Mouse (Mus musculus) gastrocnemius, postnatal 4 days (tissue): ENCODE measurements around the gene Spn. TPM values are rescaled to one million over a fixed set of nuclear protein-coding genes. Genes with fewer than 3 reads are reported as not detected.

Source experiments
- DNase-seq, 2 experiments: peaks; one replicate each; pipeline ENCODE4 v3.0.0; 2021 to 2022; ENCODE audit warnings: low spot score in 2 of 2, mixed read lengths in 2 of 2
- total RNA-seq, 2 experiments: library from RNA; stranded (reverse); gene quantifications; 2 replicates each; pipeline ENCODE4 v1.2.3; 2021

Spn gene
- total RNA-seq, 2 experiments from 2014 or later = 0.54 to 0.91 TPM

DNA sequence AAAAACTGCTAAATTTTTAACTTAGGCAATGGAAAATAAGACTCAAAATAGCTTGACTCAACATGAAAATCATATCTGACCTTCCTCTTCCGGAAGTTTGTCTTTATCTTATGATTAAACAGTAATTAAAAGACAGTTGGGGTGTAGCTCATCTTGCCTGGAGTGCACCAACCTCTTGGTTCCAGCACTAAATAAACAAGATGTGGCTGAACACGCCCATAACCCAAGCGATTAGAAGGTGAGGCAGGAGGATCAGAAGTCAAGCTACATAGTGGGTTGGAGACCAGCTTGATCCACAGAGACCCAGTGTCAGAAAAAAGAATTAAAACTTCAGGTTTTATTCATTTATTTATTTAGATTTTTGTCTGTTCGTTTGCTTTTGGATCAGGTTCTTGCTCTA, 53.9 kb downstream of the Spn start:
- DNase-seq = no peak

DNA sequence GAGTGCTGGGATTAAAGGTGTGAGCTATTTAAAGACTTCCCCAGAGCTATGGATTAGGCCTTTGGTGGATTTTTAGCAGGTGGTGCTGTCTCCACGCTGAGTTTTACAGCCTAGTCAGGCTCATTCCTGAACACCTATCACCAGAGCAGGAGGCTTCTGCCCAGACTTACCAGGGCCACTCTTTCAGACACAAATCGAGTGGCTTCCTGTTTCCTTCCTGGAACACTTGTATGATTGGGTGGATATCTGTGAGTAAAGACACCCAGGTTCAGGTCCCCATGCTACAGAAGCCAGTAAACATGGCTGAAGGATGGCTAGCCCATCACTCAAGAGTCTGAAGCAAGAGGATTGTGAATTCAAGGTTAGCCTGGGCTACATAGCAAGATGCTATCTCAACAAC, 54.6 kb downstream of the Spn start:
- DNase-seq = no peak

GRCm38 (mm10) chr7:127082271-127082670, 55.4 kb downstream of the Spn start:
- no peak for DNase-seq

Other genes starting within 250 kb of the Spn start
- gene Tmem219, start 214.9 kb downstream of the Spn start, total RNA-seq = 10 to 100 TPM; 22.8 to 23.8 TPM
- 1 to 10 TPM; 6.0 to 7.0 TPM for gene Kctd13, start 208.9 kb downstream of the Spn start, total RNA-seq
- under 1 TPM in 1 of 2 experiments, not detected in 1; 0.26 TPM for gene Asphd1, start 188.2 kb downstream of the Spn start, total RNA-seq
- gene Sez6l2, start 187.3 kb downstream of the Spn start, total RNA-seq = 1 to 10 TPM; 6.5 to 6.9 TPM
- gene Cdipt, start 161.9 kb downstream of the Spn start, total RNA-seq = 10 to 100 TPM; 43.1 to 48.0 TPM
- gene Cdiptos, start 161.7 kb downstream of the Spn start, total RNA-seq = under 1 TPM; 0.49 to 0.76 TPM
- 10 to 100 TPM; 23.2 to 27.1 TPM for gene Mvp, start 123.2 kb downstream of the Spn start, total RNA-seq
- 1 to 10 TPM; 1.8 to 2.5 TPM for gene Pagr1b, start 121.3 kb downstream of the Spn start, total RNA-seq
- 10 to 100 TPM in 1 of 2 experiments, 1 to 10 TPM in 1; 9.1 to 14.7 TPM for gene Pagr1a, start 120.5 kb downstream of the Spn start, total RNA-seq
- 10 to 100 TPM; 26.0 to 26.6 TPM for gene Gm42742, start 116.7 kb downstream of the Spn start, total RNA-seq
- gene Prrt2, start 116.6 kb downstream of the Spn start, total RNA-seq = 1 to 10 TPM; 6.5 to 9.4 TPM
- gene Maz, start 110.8 kb downstream of the Spn start, total RNA-seq = 100 to 1,000 TPM; 129 to 131 TPM
- 10 to 100 TPM; 21.7 to 26.2 TPM for gene Kif22, start 95.4 kb downstream of the Spn start, total RNA-seq
- under 1 TPM in 1 of 2 experiments, not detected in 1; 0.47 TPM for gene Zg16, start 50.5 kb downstream of the Spn start, total RNA-seq
- gene AI467606, start 46.5 kb downstream of the Spn start, total RNA-seq = 1 to 10 TPM; 1.3 to 1.8 TPM
- 1 to 10 TPM; 4.6 to 5.2 TPM for gene Qprt, start 15.6 kb downstream of the Spn start, total RNA-seq
- gene Cd2bp2, start 58.2 kb upstream of the Spn start, total RNA-seq = 10 to 100 TPM; 47.4 to 55.9 TPM
- gene Tbc1d10b, start 70.6 kb upstream of the Spn start, total RNA-seq = 10 to 100 TPM; 48.0 to 51.7 TPM
- over 10,000 TPM; 28,893 to 32,257 TPM for gene Mylpf, start 71.1 kb upstream of the Spn start, total RNA-seq
- gene Zfp553, start 95.2 kb upstream of the Spn start, total RNA-seq = 1 to 10 TPM; 9.0 to 9.8 TPM
- gene Sept1, start 95.3 kb upstream of the Spn start, total RNA-seq = 1 to 10 TPM; 7.4 to 7.6 TPM
- gene Zfp771, start 106.5 kb upstream of the Spn start, total RNA-seq = 10 to 100 TPM; 23.7 to 29.6 TPM
- gene Dctpp1, start 122.9 kb upstream of the Spn start, total RNA-seq = 10 to 100 TPM; 35.6 to 48.5 TPM
- 10 to 100 TPM; 22.1 to 23.7 TPM for gene Sephs2, start 136.2 kb upstream of the Spn start, total RNA-seq
- 1 to 10 TPM; 1.8 to 2.8 TPM for gene Itgal, start 158.4 kb upstream of the Spn start, total RNA-seq
- gene Zfp768, start 207.8 kb upstream of the Spn start, total RNA-seq = 10 to 100 TPM; 32.3 to 36.0 TPM
- gene Zfp747, start 238.2 kb upstream of the Spn start, total RNA-seq = 1 to 10 TPM; 4.6 to 6.9 TPM
- 1 to 10 TPM; 2.8 to 3.3 TPM for gene 9130019O22Rik, start 249.3 kb upstream of the Spn start, total RNA-seq